Mouse (Mus musculus) urinary bladder, postnatal 25 days (tissue): ENCODE data around the gene Olfr544.
"Not testable (repeated sequence)": the region's sequence is repeated elsewhere in the genome, so short reads cannot be mapped to it uniquely, and the experiment has no call there.

Source experiments
- DNase-seq: peaks from one replicate; pipeline ENCODE4 v3.0.0; 2022; ENCODE audit warnings: low spot score

Olfr544 gene

DNA sequence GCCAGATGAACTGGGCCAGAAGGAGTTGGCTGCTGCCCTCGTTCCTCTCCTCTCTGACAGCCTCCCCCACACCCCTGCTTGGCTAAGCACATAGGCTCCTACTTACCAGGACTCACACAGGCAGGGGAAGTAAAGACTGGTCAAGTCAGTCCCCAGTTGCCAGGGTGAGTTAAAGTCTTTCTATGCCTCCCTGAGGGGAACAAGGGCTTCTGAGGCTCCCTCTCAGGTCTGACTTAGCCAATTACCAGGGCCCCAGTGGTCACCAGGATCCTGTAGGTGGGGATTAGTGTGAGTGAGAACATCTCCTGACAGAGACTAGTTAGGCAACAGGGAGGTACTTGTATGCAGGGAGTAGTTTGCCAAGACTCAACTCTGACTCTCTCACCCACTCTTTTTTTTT is at the start of gene Olfr544:
Olfr544 (minus strand) TSS at position 153 of the 400 bp plus-strand sequence.
- no peak for DNase-seq

- no peak for DNase-seq
Measured at GRCm38 (mm10) chr7:102534449-102534848, 46.3 kb upstream of the Olfr544 start, which contains the start of gene Olfr547. Olfr547 (plus strand) TSS chr7:102534749.

- DNase-seq = no peak
Measured at GRCm38 (mm10) chr7:102529052-102529451, 40.9 kb upstream of the Olfr544 start.

DNA sequence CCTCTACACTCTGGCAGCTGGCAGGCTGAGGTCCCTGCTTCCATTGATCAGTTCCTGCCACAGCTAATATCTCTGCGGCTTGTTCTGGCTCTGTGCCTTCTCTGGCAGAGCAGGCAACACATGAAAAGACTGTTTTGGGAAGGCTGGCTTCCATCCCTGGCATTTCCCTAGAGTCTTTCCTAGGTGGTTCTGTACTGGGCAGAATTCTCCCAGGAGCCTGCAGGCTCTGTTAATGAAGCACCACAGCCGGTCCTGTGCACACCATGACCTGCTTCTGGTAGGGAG is 28.9 kb upstream of the Olfr544 start:
- no peak for DNase-seq

DNA sequence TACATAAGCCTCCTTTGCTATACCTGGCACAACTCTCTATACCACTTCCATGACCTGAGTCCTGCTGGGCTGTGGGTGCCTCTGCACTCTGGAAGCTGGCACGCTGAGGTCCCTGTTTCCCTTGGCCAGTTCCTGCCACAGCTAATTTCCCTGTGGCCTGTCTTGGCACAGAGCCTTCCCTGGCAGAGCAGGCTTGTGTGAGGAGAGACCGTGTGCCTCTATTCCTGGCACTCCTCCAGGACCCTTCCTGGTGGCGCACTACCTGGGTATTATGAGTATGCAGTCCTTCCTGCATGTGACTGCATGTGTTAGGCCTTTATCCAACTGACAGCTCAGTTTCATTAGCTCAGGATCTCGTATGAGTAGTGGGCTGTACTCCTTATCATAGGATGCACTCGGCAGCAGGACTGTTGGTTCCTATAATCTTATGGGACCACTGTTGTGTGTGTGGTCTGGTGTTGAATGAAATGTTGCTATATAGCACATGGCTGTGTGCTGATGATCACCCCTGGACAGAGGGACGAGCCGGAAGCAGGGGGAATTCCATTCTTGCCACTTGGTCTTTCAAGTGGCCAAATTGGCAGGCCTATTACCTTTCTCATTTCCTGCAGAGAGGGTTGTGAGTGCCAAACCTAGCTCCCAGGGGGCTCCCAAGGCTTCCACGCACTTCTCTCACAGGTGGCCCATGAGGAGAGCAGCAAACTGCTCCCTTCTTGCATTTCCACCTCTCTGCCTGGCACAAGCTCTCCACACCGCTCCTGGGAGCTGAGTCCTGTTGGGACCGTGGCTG is 28.3 kb upstream of the Olfr544 start:
- DNase-seq = no peak

DNA sequence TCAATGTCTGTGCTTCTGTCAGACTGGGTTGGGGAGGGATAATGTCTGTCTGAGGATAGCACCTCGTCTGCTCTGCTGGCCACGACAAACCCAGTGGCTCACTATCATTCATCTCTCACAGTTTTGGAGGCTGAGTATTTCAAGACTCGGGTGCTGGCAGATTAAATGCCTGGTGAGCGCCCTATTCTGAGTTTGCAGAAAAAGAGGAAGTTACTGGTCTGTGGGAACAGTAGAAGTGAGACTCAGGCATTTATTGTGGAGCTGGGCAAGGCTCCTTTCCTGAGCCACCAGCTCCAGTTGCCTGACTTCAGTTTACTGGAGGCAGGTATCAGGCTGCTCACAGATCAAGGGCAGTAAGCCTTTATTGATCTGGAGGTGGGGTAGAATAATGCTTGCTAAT is 26.0 kb upstream of the Olfr544 start:
- no peak for DNase-seq

- DNase-seq = peak; percentile 95
Measured at GRCm38 (mm10) chr7:102512814-102513435, 24.8 kb upstream of the Olfr544 start.

DNA sequence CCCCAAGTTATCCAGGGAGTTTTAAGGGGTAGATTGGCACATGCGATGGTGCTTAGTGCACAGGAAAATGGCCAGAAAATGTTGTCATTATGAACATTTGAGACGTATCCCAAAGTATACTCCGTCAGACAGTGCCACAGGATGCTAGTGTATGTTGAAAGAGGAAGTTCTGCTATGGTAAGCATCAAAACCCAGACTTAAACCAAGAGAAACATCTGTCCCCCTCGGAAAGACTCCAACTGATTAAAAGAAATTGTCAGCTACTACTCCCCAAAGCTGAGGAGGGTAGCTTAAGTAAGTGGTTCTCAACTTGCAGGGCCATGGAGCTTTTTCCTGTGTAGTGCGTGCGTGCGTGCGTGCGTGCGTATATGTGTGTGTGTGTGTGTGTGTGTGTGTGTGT is 23.8 kb upstream of the Olfr544 start:
- no peak for DNase-seq

DNA sequence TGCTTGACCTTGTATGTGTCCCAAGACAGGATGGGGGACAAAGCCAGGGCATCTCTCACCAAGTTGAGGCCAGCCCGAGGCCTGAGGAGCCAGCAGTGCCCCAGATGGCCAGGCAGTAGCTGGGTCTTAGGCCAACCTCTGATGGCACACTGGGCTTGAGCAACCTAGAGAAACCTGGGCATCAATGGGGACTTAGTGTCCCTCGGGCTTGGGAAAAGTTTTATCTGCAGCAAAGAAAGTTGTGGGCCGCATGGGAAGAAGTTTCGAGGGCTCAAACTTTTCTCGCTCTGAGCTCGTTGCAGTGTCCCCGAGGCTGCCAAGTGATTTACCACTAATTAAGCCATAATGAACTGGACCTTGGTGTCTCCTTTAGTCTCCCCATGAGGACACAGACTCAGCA is 21.6 kb upstream of the Olfr544 start:
- no peak for DNase-seq

DNA sequence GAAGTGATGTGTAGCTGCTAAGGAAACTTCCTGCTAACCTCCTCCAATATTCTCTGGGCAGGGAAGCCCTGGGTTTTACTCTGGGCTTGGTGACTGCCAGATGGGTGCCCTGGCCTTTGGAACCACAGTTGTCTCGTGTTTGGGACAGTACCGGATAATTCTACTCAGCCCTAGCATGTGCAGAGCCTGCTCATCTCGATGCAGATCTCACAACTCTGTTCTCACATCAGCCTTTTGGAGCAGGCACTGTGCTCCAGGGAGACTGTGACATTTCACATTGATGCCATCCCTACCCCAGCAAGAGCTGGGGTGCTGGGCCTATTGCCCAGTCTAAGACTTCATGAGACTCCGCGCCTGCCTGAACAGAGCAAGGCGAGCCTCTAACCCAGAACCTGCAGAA is 20.6 kb upstream of the Olfr544 start:
- no peak for DNase-seq

- DNase-seq = no peak
Measured at GRCm38 (mm10) chr7:102508066-102508465, 20.0 kb upstream of the Olfr544 start.

- peak; percentile 54 for DNase-seq
Measured at GRCm38 (mm10) chr7:102506848-102507247, 18.7 kb upstream of the Olfr544 start.

DNA sequence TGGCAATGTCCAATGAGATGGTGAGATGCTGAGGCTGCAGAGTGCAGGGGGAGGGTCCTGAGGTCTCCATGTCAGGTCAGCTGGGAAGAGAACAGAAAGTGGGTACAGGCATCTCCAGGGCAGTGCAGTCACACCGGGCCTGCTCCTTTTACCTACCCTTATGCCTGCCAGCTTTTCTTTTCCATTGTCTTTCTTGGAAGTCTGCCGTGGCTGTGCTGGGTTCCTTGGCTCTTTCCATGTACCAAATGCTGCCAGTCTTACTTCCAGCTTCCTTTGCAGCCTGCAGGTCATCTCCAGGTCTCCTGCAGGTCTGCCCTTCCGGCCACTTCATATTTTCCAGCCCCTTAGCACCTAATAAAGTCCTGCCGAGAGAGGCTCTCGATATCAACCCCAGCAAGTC is 13.9 kb upstream of the Olfr544 start:
- DNase-seq = no peak

GRCm38 (mm10) chr7:102499473-102499872 is 11.4 kb upstream of the Olfr544 start, which contains the start of gene Olfr545:
Olfr545 (minus strand) TSS chr7:102499573.
- no peak for DNase-seq

- not testable (repeated sequence) for DNase-seq
Measured at GRCm38 (mm10) chr7:102494416-102494815, 6.3 kb upstream of the Olfr544 start.

- no peak for DNase-seq
Measured at GRCm38 (mm10) chr7:102486105-102486504, 2.0 kb downstream of the Olfr544 start.

- not testable (repeated sequence) for DNase-seq
Measured at GRCm38 (mm10) chr7:102484766-102485165, 3.3 kb downstream of the Olfr544 start.

GRCm38 (mm10) chr7:102483665-102484064 is 4.4 kb downstream of the Olfr544 start:
- DNase-seq = no peak

DNA sequence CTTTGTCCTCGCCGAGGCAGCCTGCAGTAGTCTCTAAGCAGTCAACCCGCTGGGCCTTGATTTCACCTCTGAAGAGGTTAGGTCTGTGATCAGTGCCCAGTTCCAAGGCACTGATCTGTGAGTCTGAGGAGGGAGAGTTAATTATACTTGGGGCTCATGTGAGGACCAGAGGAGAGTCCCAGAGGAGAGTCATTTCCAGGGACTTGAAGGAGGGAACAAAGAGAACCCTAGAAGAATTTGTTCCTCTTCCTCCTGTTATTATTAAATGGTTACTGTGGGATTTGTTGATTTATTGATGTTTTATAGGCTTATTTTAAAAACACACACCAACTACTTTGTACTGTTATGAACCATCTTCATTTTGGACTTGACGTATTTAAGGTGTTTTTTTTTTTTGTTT is 6.5 kb downstream of the Olfr544 start, which contains the start of gene Olfr543:
Olfr543 (minus strand) TSS at position 101 of the 400 bp plus-strand sequence.
- no peak for DNase-seq

- no peak for DNase-seq
Measured at GRCm38 (mm10) chr7:102480821-102481220, 7.3 kb downstream of the Olfr544 start.

DNA sequence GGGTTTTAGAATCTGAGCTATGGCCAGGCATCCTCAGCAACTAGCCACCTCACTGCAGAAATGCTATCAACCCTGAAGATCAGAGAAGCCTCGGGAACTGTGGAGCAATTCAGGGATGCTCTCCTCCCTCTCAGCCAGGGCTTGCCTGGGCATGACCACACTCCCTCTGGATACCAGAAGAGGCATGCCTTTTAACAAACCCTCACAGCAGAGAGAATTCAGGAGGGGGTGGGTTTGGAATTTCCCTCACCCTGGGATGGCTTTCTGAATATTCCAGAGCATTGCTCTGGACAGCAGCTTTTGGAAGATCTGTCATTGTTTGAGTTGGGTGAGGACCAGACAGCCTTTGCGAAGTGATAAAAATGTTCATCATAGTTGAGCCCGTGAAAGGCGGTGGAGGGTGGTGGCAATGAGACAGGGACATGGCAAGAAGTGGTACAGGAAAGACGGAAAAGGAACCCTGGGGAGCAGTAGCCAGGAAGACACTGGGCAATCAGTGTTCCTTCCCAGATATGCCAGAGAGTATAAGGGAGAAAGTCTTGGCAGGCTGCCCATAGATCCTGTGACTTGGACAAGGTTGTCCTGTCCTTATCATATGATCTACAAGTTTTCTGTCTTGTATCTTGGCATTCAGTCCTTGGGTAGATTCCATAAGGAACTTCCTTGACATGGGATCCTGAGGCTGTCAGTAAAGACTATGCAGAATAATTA is 8.6 kb downstream of the Olfr544 start:
- DNase-seq = no peak

GRCm38 (mm10) chr7:102478926-102479325 is 9.2 kb downstream of the Olfr544 start:
- DNase-seq = no peak

- no peak for DNase-seq
Measured at GRCm38 (mm10) chr7:102478425-102478824, 9.7 kb downstream of the Olfr544 start.
